Mouse (Mus musculus) thymus, adult 2 months (tissue): ENCODE results near the gene Gm20388. TPM values are rescaled to one million over a fixed set of nuclear protein-coding genes. Genes with fewer than 3 reads are reported as not detected.

Source experiments
- DNase-seq: peaks from one replicate; pipeline ENCODE4 v3.0.0; 2021
- H3K27ac ChIP-seq: fragments of 200-500 bp; 2 replicates; pipeline ENCODE4 v1.5.1; 2012; ENCODE audit warnings: low read length, control low read depth; ENCODE audit not compliant: control insufficient read depth, insufficient read depth
- H3K27me3 ChIP-seq: fragments of 200-500 bp; 2 replicates; pipeline ENCODE4 v1.6.1; 2012; ENCODE audit warnings: mild to moderate bottlenecking, low read length, moderate library complexity, mixed read lengths; ENCODE audit not compliant: control insufficient read depth, insufficient read depth
- H3K36me3 ChIP-seq: fragments of 200-500 bp; 2 replicates; pipeline ENCODE4 v1.6.1; 2012; ENCODE audit warnings: mild to moderate bottlenecking, low read length, moderate library complexity; ENCODE audit not compliant: control insufficient read depth, insufficient read depth
- H3K4me1 ChIP-seq: fragments of 200-500 bp; replicated peaks from 2 replicates; pipeline ENCODE4 v1.6.1; 2012; ENCODE audit warnings: low read length; ENCODE audit not compliant: control insufficient read depth, insufficient read depth
- H3K4me3 ChIP-seq: fragments of 200-500 bp; 2 replicates; pipeline ENCODE4 v1.5.1; 2012; ENCODE audit warnings: mild to moderate bottlenecking, low read length, control low read depth, moderate library complexity; ENCODE audit not compliant: control insufficient read depth, insufficient read depth
- CTCF ChIP-seq: fragments of 200-500 bp; IDR thresholded peaks from 2 replicates; pipeline ENCODE4 v1.5.1; 2012; ENCODE audit warnings: mild to moderate bottlenecking, control low read depth, low read length, moderate library complexity, borderline replicate concordance; ENCODE audit not compliant: control insufficient read depth, poor library complexity, insufficient read depth; ENCODE audit errors: extremely low read depth
- POLR2A ChIP-seq: fragments of 200-500 bp; IDR thresholded peaks from 2 replicates; pipeline ENCODE4 v1.6.1; 2012; ENCODE audit warnings: mild to moderate bottlenecking, low read length, control low read depth, moderate library complexity; ENCODE audit not compliant: control insufficient read depth, poor library complexity, insufficient read depth; ENCODE audit errors: extremely low read depth
- WGBS: fragments of 180-500 bp; shearing (Covaris S2); methylation state at CpG from one replicate; pipeline ENCODE4 v1.1.7; 2018; 5-methylcytosine and 5-hydroxymethylcytosine counted together
- polyA plus RNA-seq: library from polyadenylated mRNA; depleted of rRNA; stranded (reverse); fragments of >200 nt; gene quantifications from 2 replicates; pipeline ENCODE4 v1.2.3, GENCODE M21; 2012

Gene Gm20388
- polyA plus RNA-seq, 1 experiment: 103 TPM

DNA sequence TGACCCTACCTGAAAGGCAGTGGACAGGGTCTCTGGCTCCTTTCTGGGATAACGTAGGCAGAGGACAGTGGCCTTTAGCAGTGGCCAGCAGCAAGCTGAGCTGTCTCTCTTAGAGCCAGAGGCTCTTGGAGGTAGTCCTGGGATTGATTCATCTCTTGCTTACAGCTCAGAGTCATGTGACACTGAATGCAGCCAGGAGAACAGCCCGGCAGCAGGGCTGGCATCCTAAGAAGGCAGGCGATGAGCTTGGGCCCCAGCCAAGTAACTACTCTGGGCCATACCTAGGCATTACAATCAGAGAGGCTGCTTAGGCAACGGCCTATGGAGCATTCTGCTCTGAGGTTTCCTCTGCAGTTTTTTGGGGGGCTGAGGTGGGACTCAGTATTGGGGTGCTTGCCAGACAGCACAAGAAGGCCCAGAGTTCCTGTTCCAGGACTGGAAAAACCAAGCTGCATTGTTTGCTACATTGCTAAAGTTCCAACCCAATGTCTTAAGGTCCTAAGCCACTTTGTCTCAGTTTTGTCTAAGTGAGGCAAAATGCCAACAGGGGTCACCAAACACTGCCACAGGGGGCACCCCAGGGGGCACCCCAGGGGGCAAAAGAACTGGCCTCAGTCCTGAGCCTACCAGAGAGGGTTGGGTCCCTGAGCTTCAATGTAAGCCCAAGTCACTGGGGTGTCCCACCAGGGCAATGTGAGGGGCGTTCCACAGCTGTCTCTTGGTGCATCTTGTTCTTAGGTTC, 2437.3 kb downstream of the Gm20388 start:
- Histone ChIP-seq H3K27ac (no peak overlapping the region), H3K36me3 (no peaks in the 10 kb centered on the region), H3K4me1 (peaks cover 29% of the 10 kb centered on the region), H3K27me3 (no peaks in the 10 kb centered on the region), H3K4me3 (no peak overlapping the region)
- no peak for DNase-seq
- WGBS: 94% methylated on average over 5 of the region's 5 CpGs
- TF ChIP-seq CTCF: no peak
- TF ChIP-seq POLR2A: no peak

DNA sequence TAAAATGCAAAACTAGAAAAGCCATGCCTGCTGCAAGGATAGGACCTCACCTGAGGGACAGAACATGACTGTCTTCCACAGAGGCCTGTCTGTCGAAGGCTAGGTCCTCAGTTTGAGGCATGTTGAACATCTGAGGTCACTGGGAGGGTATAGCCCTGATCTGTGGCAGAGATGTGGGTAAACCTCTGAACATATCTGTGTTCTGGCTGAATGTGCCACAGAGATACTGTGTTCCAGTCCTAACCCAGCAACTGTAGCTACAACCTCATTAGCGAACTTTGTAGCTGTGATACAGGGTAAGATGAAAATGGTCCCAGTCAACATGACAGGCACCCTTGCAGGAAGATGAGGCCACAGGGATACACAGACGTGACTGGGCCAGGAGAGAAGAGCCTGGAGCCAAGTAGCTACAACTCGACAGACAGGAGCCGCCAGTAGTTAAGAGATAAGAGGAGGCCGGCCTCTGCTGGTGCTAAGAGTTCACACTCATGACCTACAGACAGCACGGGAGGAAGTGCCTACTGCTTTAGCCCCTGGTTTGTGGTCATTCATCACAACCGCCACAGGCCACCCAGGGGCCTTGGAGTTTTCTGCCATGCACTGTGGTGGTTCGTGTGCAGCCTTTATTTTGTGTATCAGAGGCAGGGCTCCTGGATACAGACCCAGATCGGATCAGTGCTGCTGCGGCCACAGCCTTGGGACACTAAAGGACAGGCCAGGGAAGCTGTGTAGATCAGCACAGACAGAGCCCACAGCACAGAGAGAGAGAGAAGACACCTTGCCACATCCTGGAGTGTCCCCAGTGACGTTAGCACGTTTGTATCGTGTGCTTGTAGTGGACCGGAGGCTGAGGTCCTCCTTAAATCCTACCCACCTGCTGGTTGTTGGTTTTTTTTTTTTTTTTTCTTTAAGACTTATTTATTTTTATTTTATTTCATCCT, 2439.0 kb downstream of the Gm20388 start:
- 30% methylated on average over 15 of the region's 15 CpGs for WGBS
- Histone ChIP-seq H3K27ac (no peak overlapping the region), H3K36me3 (no peaks in the 10 kb centered on the region), H3K4me1 (peaks cover 15% of the 10 kb centered on the region), H3K27me3 (no peaks in the 10 kb centered on the region), H3K4me3 (no peak overlapping the region)
- no peak for DNase-seq
- no peak for TF ChIP-seq POLR2A
- TF ChIP-seq CTCF: no peak

DNA sequence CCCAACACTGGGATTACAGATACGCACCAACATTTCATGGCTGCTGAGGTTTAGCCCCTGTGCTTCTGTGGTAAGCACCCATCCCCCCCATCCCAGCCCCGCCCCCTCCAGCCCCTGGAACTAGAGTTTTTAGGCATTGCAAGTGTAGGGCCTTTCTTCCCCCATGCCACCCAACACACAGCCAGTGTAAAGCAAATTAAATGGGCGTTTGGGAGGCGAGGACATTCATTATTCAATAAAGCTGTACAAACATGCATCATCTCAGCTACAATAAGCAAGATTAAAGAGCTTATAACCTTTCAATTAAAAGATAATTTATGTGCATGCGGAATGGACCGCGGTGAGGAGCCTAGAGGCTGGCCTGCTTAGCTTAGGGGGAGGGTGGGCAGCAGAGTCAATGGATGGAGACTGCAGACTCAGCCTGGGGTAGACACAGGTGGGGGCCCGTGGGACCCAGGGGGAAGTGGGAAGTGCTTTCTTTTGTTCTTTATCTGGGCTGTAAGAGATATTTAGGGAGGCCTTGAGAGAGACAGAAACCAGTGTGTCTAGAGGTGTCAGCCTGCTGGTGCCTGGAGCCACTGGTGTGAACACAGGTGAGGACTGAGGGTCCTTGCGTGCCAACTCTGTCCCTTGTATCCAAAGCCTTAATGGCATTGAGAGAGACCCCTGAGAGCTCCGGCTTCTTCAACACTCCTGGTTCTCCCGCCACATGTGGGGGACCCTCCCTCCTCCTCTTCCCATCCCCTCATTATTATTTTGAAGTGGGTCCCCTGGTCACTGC, 2439.9 kb downstream of the Gm20388 start:
- WGBS: 75% methylated on average over 11 of the region's 11 CpGs
- Histone ChIP-seq H3K27me3 (no peaks in the 10 kb centered on the region), H3K4me3 (no peak overlapping the region), H3K27ac (no peak overlapping the region), H3K36me3 (no peaks in the 10 kb centered on the region), H3K4me1 (peaks cover 7% of the 10 kb centered on the region; the same call in 1 of the 2 replicates)
- no peak for DNase-seq
- no peak for TF ChIP-seq CTCF
- no peak for TF ChIP-seq POLR2A

DNA sequence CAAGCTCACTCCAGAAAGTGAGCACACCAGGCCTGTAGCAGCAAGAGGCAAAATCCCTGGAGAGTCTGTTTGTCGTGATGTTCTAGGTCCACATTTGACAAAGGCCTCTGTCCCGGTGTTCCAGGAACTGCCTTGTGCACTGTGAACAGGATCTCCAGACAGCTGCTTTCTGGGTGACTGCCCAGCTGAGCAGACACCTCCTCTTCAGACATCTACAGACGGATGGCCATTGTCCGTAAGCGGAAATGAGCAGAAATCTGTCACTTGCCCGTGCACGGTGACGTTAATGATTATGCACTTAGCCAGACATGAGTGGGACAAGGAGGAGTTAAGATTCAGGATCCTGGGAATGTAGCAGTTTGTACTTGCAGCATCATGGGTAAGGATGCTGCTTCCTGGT, 2443.5 kb downstream of the Gm20388 start:
- Histone ChIP-seq H3K27ac (no peak overlapping the region), H3K4me1 (peaks cover 5% of the 10 kb centered on the region; the same call in 1 of the 2 replicates), H3K36me3 (no peaks in the 10 kb centered on the region), H3K4me3 (no peak overlapping the region), H3K27me3 (no peaks in the 10 kb centered on the region)
- DNase-seq: no peak
- TF ChIP-seq POLR2A: no peak
- no peak for TF ChIP-seq CTCF
- WGBS: 93% methylated on average over 8 of the region's 8 CpGs

DNA sequence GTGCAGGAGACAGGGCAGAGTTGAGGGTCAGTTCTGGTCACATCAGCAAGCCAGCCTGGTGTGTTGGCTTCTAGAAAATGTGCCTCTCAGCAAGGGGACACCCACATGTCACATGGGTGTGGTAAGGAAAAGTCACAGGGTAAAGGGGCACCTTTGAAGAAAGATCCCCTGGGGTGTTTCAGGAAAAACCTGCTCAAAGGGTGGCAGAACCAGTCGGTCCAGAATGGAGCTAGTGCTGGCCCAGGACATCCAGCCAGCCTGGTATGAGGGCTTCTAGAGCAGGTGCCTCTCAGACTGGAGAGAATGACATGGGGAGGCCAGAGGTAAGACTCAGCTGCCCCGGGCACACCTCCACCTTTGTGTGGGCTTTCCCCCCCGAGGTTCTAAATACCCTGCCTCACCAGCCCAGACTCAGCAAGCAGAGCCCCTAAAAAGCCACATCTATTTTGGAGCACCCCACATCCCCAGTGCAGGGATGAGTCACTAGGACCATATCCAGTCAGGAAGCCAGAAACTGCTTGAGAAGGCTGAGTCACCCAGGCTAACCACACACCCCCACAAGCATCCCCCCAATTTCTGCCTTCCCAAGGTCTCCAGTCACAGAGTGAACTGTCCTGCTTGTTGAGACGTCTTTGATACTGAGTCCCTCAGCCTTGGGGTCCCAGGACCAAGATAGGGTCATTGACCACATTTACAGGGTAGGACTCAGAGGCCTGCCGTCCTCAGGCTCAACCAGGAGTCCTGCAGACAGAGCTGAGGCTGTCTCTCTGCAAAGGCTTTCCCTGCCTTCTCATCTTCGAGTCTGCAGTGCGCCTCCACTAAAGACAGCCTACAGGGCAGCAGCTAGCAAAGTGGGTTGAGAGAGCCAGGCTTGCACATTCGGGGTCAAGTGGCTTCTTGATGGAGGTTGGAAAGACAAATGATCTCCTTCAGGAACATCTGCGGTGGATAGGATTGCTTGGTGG, 2445.3 kb downstream of the Gm20388 start:
- TF ChIP-seq CTCF (no peak), POLR2A (no peak)
- H3K36me3 ChIP-seq: no peaks in the 10 kb centered on the region
- H3K4me1 ChIP-seq: no peaks in the 10 kb centered on the region
- no peak overlapping the region for H3K27ac ChIP-seq
- no peak for DNase-seq
- WGBS: 48% methylated on average over 9 of the region's 9 CpGs
- no peak overlapping the region for H3K4me3 ChIP-seq
- no peaks in the 10 kb centered on the region for H3K27me3 ChIP-seq

DNA sequence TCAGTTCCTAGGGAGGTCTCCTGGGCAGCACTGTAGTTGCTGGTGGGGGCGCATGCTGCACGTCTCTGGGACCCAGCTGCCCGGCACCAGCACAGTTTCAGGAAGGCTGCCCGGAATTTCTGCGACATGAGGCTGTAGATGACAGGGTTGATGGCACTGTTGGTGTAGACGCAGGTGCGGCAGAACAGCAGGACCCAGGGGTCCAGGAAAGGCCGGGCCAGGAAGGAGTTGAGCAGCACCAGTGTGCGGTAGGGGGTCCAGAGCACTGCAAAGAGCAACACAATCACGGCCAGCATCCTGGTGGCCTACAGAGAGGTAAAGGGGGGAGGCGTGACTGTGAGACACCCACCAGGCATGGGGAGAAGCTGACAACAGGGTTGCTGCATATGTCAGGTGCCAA, 2446.6 kb downstream of the Gm20388 start:
- H3K4me3 ChIP-seq: no peak overlapping the region
- TF ChIP-seq POLR2A (no peak), CTCF (no peak)
- H3K36me3 ChIP-seq: no peaks in the 10 kb centered on the region
- WGBS: 97% methylated on average over 11 of the region's 11 CpGs
- no peak for DNase-seq
- H3K4me1 ChIP-seq: no peaks in the 10 kb centered on the region
- no peaks in the 10 kb centered on the region for H3K27me3 ChIP-seq
- no peak overlapping the region for H3K27ac ChIP-seq
